In the genomic region with DNA sequence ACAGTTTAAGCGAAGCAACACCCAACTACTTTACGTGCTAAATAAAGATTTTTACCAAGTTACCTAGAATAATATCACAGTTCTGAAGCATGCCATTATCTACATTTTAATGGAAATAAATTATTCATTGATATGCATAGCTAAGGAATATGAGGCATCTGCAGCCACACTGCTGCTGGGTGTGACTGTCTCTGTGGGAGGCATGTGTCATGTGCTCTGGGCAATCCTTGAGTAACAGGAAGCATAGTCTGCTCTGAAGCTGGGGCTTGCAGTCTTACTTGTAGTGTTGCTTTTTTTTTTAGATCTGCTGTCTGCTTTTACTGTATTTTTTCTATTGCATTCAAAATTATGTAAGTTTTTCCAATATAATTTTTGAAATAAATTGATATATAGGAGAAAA, we compare ENCODE assay signal across 18 mouse cellular contexts. TPM values are rescaled to one million over a fixed set of nuclear protein-coding genes. Genes with fewer than 3 reads are reported as not detected.
"Had no signal": no experiment of that assay in that cellular context is flagged by ENCODE, and none has a peak within 500 bp of the region (broad histone marks: within the 10 kb centered on the region; RNA-seq: fewer than 3 reads in every experiment).

No protein-coding gene starts in this region.

- H3K9ac ChIP-seq: liver, postnatal 0 days; lung, embryonic 15.5 days; midbrain, embryonic 13.5 days; midbrain, embryonic 15.5 days; neural tube, embryonic 12.5 days; stomach, embryonic 15.5 days had no signal

- DNase-seq: liver, postnatal 0 days; lung, adult 2 months; lung, postnatal 14 days; lung, postnatal 36 days; right cerebral cortex, postnatal 25 days; thymus, adult 2 months; thymus, postnatal 25 days; thymus, postnatal 4 days had no signal

- H3K36me3 ChIP-seq: lung, embryonic 15.5 days; midbrain, embryonic 13.5 days; midbrain, embryonic 15.5 days; neural tube, embryonic 12.5 days; stomach, embryonic 15.5 days had no signal

- H3K4me3 ChIP-seq: lung, embryonic 15.5 days; megakaryocyte, embryonic 14.5 days; midbrain, embryonic 13.5 days; midbrain, embryonic 15.5 days; neural tube, embryonic 12.5 days; stomach, embryonic 15.5 days had no signal

- H3K4me2 ChIP-seq: lung, embryonic 15.5 days; midbrain, embryonic 11.5 days; midbrain, embryonic 13.5 days; midbrain, embryonic 15.5 days; neural tube, embryonic 12.5 days; stomach, embryonic 15.5 days had no signal

- H3K27ac ChIP-seq: lung, embryonic 15.5 days; macrophage; midbrain, embryonic 13.5 days; midbrain, embryonic 15.5 days; neural tube, embryonic 12.5 days; stomach, embryonic 15.5 days; stomach, postnatal 0 days had no signal

- ATAC-seq: liver, postnatal 0 days; lung, postnatal 0 days; midbrain, embryonic 13.5 days; midbrain, embryonic 15.5 days had no signal

- H3K27me3 ChIP-seq: lung, embryonic 15.5 days; megakaryocyte, embryonic 14.5 days; midbrain, embryonic 13.5 days; midbrain, embryonic 15.5 days; neural tube, embryonic 12.5 days; stomach, embryonic 15.5 days had no signal

- H3K9me3 ChIP-seq: lung, embryonic 15.5 days; megakaryocyte, embryonic 14.5 days; midbrain, embryonic 13.5 days; midbrain, embryonic 15.5 days; neural tube, embryonic 12.5 days; stomach, embryonic 15.5 days had no signal

- H3K4me1 ChIP-seq: lung, embryonic 15.5 days; megakaryocyte, embryonic 14.5 days; midbrain, embryonic 13.5 days; midbrain, embryonic 15.5 days; neural tube, embryonic 12.5 days; stomach, embryonic 15.5 days had no signal

RNA-seq across cellular contexts. Expression of gene Pclo, which starts 17.2 kb away (rescaled TPM):
- polyA plus RNA-seq: liver, postnatal 0 days; macrophage had no signal
